Mouse (Mus musculus): ENCODE measurements around the gene Rbpj. TPM values are rescaled to one million over a fixed set of nuclear protein-coding genes. Genes with fewer than 3 reads are reported as not detected.
A peak's percentile ranks its signal among the peaks of the same experiment; 100 is the strongest.

The Rbpj gene
- polyA plus RNA-seq, 1 experiment from 2014 or later = 14.2 TPM

DNA sequence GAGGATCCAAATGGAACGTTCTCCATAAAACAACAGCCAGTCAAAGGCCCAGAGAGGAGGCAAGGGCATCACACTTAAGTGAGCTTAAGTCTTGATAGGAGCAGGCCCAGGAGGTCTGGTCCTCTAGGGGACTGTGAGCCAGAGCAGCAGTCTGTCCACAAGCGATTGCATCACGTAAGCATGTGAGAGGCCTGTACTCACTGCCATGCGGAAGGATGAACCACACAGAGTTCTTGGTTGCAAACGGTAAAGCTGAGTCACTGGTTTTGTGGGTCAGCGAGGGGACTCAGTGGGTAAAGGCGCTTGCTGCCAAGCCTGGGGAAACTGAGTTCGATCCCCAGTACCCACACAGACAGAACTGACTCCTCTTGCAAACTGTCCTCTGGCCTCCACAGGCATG lies 14.1 kb upstream of the Rbpj start:
- H3K4me1 ChIP-seq (replicated peaks; ENCODE audit: control insufficient read depth, insufficient read depth, low read length) = no peaks in the 10 kb centered on the region
- 91% methylated on average over 8 of the region's 8 CpGs for WGBS
- H3K4me3 ChIP-seq (ENCODE audit: low read depth, low read length) = no peak overlapping the region
- no peaks in the 10 kb centered on the region for H3K9me3 ChIP-seq (ENCODE audit: control insufficient read depth)
- H3K27me3 ChIP-seq (replicated peaks; ENCODE audit: control insufficient read depth, insufficient read depth, low read length) = no peaks in the 10 kb centered on the region
- H3K9ac ChIP-seq (ENCODE audit: low read depth, low read length) = no peak overlapping the region
- no peak overlapping the region for H3K27ac ChIP-seq (ENCODE audit: low read depth, low read length)
- H3K36me3 ChIP-seq (ENCODE audit: control insufficient read depth, insufficient read depth) = no peaks in the 10 kb centered on the region
- no peak for TF ChIP-seq CTCF (IDR thresholded peaks at IDR 0.05; ENCODE audit: low read depth)
- no peak overlapping the region for H3K4me2 ChIP-seq (replicated peaks; ENCODE audit: low read depth)
- no peak for ATAC-seq

DNA sequence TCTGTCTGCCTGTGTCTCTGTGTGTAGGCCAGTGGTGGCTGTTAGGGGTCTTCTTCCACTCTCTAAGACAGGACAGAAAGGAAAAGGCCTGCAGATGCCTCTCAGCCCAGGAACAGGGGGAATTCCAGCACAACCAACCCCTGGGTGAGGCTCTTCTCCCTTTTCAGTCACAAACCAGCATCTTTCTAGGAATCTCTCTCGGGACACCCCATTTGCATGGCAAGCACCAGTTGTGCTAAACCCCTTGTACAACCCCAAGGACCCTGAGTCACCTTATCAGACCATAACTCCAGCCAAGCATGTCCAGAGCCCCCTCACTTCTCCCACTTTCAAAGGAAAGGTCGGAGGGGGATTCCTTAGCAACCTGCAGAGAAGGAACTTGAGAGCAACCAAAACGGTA lies 13.0 kb upstream of the Rbpj start:
- WGBS = 50% methylated on average over 3 of the region's 3 CpGs
- no peaks in the 10 kb centered on the region for H3K4me1 ChIP-seq (replicated peaks; ENCODE audit: control insufficient read depth, insufficient read depth, low read length)
- no peak for ATAC-seq

DNA sequence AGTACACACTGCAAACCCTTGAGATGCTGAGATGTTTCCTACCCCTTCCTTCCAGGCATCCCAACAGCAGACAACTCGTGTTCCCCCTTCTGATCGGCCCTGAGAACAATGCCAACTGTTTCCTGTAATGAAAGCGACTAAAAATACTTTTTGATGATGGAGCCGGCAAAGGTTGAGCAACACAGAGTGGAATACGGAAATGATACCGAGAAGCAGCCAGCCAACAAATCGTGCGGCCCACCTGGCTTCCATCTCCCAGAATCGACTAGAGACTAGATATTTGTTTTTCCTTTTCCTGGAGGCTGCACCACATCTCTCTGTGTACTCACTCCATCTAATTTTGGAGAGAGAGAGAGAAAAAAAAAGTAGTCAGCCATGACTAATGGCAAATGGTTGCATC lies 11.2 kb upstream of the Rbpj start:
- no peaks in the 10 kb centered on the region for H3K36me3 ChIP-seq (ENCODE audit: control insufficient read depth, insufficient read depth)
- H3K27ac ChIP-seq (ENCODE audit: low read depth, low read length) = no peak overlapping the region
- no peak for ATAC-seq
- no peak for TF ChIP-seq CTCF (IDR thresholded peaks at IDR 0.05; ENCODE audit: low read depth)
- H3K4me2 ChIP-seq (replicated peaks; ENCODE audit: low read depth) = no peak overlapping the region
- H3K9me3 ChIP-seq (ENCODE audit: control insufficient read depth) = no peaks in the 10 kb centered on the region
- no peak overlapping the region for H3K4me3 ChIP-seq (ENCODE audit: low read depth, low read length)
- no peak overlapping the region for H3K9ac ChIP-seq (ENCODE audit: low read depth, low read length)
- no peaks in the 10 kb centered on the region for H3K27me3 ChIP-seq (replicated peaks; ENCODE audit: control insufficient read depth, insufficient read depth, low read length)
- WGBS = 67% methylated on average over 9 of the region's 9 CpGs
- no peaks in the 10 kb centered on the region for H3K4me1 ChIP-seq (replicated peaks; ENCODE audit: control insufficient read depth, insufficient read depth, low read length)

More for the DNA sequence above, 13.0 kb upstream of the Rbpj start:
- Histone ChIP-seq H3K4me3 (ENCODE audit: low read depth, low read length) (no peak overlapping the region), H3K36me3 (ENCODE audit: control insufficient read depth, insufficient read depth) (no peaks in the 10 kb centered on the region), H3K27ac (ENCODE audit: low read depth, low read length) (no peak overlapping the region), H3K9ac (ENCODE audit: low read depth, low read length) (no peak overlapping the region), H3K9me3 (ENCODE audit: control insufficient read depth) (no peaks in the 10 kb centered on the region), H3K4me2 (replicated peaks; ENCODE audit: low read depth) (no peak overlapping the region), H3K27me3 (replicated peaks; ENCODE audit: control insufficient read depth, insufficient read depth, low read length) (no peaks in the 10 kb centered on the region)
- TF ChIP-seq CTCF (IDR thresholded peaks at IDR 0.05; ENCODE audit: low read depth) = no peak

DNA sequence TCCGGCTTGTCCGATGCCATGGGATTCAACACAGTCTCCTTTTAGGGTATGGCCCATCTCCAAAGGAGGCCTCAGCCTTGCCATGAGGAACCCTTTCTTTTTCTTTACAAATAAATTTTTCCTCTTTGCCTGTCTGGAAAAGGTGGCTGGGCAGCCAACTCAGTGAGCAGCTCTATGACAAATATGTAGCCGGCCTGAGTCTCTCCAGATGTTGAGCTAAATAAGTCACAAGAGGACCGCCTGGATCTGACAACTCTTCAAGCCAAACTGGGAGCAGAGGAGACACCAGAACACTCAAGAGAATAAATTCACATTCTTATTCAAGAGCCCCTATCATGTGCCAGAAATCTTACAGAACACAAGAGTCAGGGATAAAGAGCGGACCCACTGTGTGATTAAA lies 10.5 kb upstream of the Rbpj start:
- Histone ChIP-seq H3K4me2 (replicated peaks; ENCODE audit: low read depth) (no peak overlapping the region), H3K27ac (ENCODE audit: low read depth, low read length) (no peak overlapping the region), H3K4me3 (ENCODE audit: low read depth, low read length) (no peak overlapping the region), H3K9me3 (ENCODE audit: control insufficient read depth) (no peaks in the 10 kb centered on the region), H3K4me1 (replicated peaks; ENCODE audit: control insufficient read depth, insufficient read depth, low read length) (no peaks in the 10 kb centered on the region), H3K9ac (ENCODE audit: low read depth, low read length) (no peak overlapping the region), H3K27me3 (replicated peaks; ENCODE audit: control insufficient read depth, insufficient read depth, low read length) (no peaks in the 10 kb centered on the region), H3K36me3 (ENCODE audit: control insufficient read depth, insufficient read depth) (no peaks in the 10 kb centered on the region)
- no peak for TF ChIP-seq CTCF (IDR thresholded peaks at IDR 0.05; ENCODE audit: low read depth)
- 84% methylated on average over 5 of the region's 5 CpGs for WGBS
- ATAC-seq = no peak

DNA sequence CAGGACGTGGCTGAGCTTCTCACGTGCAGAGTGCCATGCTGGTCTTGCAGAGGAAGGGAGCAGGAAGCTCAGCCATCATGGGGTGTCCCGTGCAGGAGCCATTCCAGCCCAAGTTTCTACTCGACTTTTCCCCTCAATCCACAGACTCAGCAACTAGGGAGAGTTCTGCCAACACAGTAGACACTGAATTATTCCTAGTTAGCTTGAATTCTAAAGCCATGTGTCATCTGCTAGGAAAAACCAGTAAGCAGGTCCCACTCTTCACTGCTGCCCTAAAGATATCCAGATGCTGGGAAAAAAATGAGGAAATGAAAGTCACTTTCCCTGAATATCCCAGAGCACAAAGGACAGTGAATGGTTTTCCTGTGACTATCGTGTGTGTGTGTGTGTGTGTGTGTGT lies 5.8 kb upstream of the Rbpj start:
- H3K4me3 ChIP-seq (ENCODE audit: low read depth, low read length) = no peak overlapping the region
- H3K27me3 ChIP-seq (replicated peaks; ENCODE audit: control insufficient read depth, insufficient read depth, low read length) = no peaks in the 10 kb centered on the region
- 63% methylated on average over 5 of the region's 5 CpGs for WGBS
- no peak for TF ChIP-seq CTCF (IDR thresholded peaks at IDR 0.05; ENCODE audit: low read depth)
- no peak overlapping the region for H3K9ac ChIP-seq (ENCODE audit: low read depth, low read length)
- no peaks in the 10 kb centered on the region for H3K9me3 ChIP-seq (ENCODE audit: control insufficient read depth)
- no peak for ATAC-seq
- no peaks in the 10 kb centered on the region for H3K36me3 ChIP-seq (ENCODE audit: control insufficient read depth, insufficient read depth)
- no peaks in the 10 kb centered on the region for H3K4me1 ChIP-seq (replicated peaks; ENCODE audit: control insufficient read depth, insufficient read depth, low read length)
- H3K4me2 ChIP-seq (replicated peaks; ENCODE audit: low read depth) = no peak overlapping the region
- H3K27ac ChIP-seq (ENCODE audit: low read depth, low read length) = no peak overlapping the region

DNA sequence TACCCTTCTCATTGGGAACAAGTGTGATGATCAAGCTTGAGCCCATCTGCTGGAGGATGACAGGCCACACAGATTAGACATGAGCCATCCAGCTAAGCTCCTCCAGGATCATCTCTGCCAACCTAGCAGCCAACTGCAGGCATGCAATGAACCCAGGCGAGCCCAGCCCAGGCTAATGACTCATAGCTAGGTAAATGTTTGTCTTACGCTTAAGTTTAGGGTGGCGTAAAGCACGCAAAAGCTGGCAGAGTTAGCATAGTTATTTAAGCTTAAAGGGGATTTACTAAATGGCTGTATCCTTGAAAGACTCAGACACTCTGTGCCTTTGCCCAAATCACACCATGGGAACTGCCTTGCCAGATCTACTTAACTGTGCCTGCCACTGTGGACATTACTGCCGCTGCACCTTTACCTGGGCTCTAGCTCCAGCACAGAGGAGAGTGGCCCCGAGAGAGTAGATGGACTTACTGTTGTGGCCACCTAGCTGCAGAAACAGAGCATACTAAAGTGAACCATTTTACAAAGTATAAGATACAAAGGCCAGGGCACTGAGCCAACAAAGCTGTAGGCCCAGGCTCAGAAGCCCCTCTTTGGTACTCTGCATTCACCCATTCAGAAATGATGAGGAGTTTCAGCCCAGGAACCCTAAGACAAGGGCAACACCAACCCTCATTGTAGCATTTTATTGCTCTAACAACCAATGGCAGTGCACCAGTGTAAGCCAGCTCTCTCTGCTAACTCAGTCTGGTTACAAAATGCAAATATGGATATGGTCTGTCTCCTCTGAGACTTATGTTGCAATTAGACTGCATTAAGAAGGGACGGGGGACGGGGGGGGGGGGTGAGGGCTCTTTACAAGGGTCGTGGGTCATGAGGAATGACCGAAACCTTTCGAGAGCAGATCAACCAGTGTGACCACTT lies 2.6 kb upstream of the Rbpj start:
- Histone ChIP-seq H3K4me2 (replicated peaks; ENCODE audit: low read depth) (no peak overlapping the region), H3K27me3 (replicated peaks; ENCODE audit: control insufficient read depth, insufficient read depth, low read length) (no peaks in the 10 kb centered on the region), H3K9me3 (ENCODE audit: control insufficient read depth) (no peaks in the 10 kb centered on the region), H3K9ac (ENCODE audit: low read depth, low read length) (no peak overlapping the region), H3K4me3 (ENCODE audit: low read depth, low read length) (no peak overlapping the region), H3K4me1 (replicated peaks; ENCODE audit: control insufficient read depth, insufficient read depth, low read length) (no peaks in the 10 kb centered on the region), H3K36me3 (ENCODE audit: control insufficient read depth, insufficient read depth) (no peaks in the 10 kb centered on the region), H3K27ac (ENCODE audit: low read depth, low read length) (no peak overlapping the region)
- 48% methylated on average over 11 of the region's 11 CpGs for WGBS
- peak; percentile 31; the same call in 1 of the 2 replicates for TF ChIP-seq CTCF (IDR thresholded peaks at IDR 0.05; ENCODE audit: low read depth)
- no peak for ATAC-seq

Measured in intestine, postnatal 0 days (tissue).